Mouse (Mus musculus): ENCODE data around the gene Lrrc63. TPM values are rescaled to one million over a fixed set of nuclear protein-coding genes. Genes with fewer than 3 reads are reported as not detected.
A peak's percentile ranks its signal among the peaks of the same experiment; 100 is the strongest.

The Lrrc63 gene
- total RNA-seq, 1 experiment, result not detected

DNA sequence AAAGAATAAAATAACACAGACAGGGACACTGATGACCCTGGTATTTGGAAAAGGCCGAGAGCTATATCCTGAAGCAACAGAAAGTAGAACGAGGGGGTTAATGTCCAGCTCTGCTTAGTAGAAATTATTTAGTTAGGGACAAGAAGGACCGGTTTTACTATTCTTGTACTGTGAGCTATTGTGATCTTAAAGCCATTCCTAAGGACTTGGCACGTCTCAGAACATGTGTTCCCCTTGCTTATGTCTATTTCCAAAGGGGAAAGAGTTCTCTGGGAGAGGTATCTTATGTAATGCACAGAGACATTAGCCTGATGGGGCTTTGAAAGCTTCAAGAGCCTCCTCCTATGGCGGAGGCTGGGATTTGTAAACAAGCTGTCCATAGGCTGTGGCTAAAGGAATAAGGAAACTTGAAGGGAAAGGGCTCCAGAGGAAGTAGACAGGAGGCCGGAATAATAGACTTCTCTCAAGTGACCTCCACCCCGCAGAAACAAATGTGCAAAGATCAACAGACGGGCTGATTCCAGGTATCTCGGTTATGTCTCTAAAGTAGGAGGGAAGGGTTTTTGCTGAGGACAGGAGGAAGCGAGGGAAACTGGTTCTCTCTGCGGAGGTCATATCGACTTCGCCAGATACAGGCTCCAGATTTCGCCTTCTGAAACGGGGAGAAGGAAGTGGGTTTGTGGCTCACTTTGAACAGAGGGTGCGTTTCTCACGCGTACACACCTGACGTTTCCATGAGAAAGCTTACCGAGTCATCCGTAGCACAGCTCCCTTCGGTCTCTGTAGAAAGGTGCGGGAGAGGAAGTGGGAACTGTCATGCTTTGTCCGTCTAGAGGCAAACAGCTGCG, 5.7 kb upstream of the Lrrc63 start:
- no peak for DNase-seq (ENCODE audit: low read depth, low spot score)
- TF ChIP-seq ZNF384 (IDR thresholded peaks at IDR 0.05; ENCODE audit: low read depth, low read length) (no peak), ZC3H11A (IDR thresholded peaks at IDR 0.05; ENCODE audit: borderline replicate concordance, low read depth, low read length) (no peak), CHD2 (IDR thresholded peaks at IDR 0.05; ENCODE audit: low read depth, low read length) (no peak), HCFC1 (IDR thresholded peaks at IDR 0.05; ENCODE audit: borderline replicate concordance, insufficient read depth, low read length) (no peak), MAFK (IDR thresholded peaks at IDR 0.05; ENCODE audit: insufficient read depth, low read depth, low read length) (no peak)
- Histone ChIP-seq H3K9me3 (ENCODE audit: control insufficient read depth, insufficient read depth, low read depth, low read length) (no peaks in the 10 kb centered on the region), H3K4me3 (ENCODE audit: insufficient read depth in 1 of 2, low read depth in 1 of 2, low read length in 2 of 2, poor library complexity in 1 of 2, severe bottlenecking in 1 of 2) (no peak overlapping the region), H3K27ac (ENCODE audit: insufficient read depth, low read depth, low read length, poor library complexity, severe bottlenecking) (no peak overlapping the region), H3K9ac (ENCODE audit: insufficient read depth, low read depth, low read length, poor library complexity, severe bottlenecking) (no peak overlapping the region), H3K4me1 (ENCODE audit: control insufficient read depth in 2 of 2, insufficient read depth in 2 of 2, low read length in 2 of 2, poor library complexity in 1 of 2) (no peaks in the 10 kb centered on the region), H3K36me3 (ENCODE audit: control insufficient read depth, insufficient read depth, low read length, poor library complexity, severe bottlenecking) (no peaks in the 10 kb centered on the region)
- in situ Hi-C loops (cut with MboI; ENCODE audit: low sequenced_read_pairs in 2 of 2, unreplicated experiment in 2 of 2), result no loop called here

DNA sequence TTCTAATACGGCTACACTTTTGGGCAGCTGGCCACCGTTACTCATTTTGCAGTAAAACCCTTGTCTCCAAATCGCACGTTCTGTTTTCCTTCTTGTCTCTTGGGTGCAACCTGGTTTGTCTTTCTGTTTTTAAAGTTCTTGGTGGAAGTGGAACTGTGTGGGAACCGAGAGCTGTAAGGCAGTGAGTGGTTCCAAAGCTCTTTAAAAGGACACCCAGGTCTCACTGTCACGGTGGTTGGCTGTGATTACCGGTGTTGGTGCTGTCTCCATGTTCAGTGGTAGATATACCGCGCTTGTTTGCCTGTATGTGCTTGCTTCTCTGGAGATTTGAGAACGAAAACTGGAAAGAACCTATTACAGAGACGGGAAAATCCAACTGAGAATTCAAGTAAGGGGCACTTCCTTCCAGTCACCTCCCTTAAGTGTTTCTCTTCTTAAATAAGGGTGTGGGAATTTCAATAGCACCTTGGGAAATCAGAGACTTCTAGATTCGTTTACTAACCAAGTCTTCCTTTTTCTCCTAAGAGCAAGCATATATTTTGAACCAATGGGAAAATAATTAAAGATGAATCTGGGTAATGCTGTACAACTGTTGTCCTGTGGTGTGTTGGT, 749 bp upstream of the Lrrc63 start:
- in situ Hi-C loops (cut with MboI; ENCODE audit: low sequenced_read_pairs in 2 of 2, unreplicated experiment in 2 of 2), result no loop called here
- no peak overlapping the region for H3K9ac ChIP-seq (ENCODE audit: insufficient read depth, low read depth, low read length, poor library complexity, severe bottlenecking)
- DNase-seq (ENCODE audit: low read depth, low spot score), result no peak
- no peaks in the 10 kb centered on the region for H3K9me3 ChIP-seq (ENCODE audit: control insufficient read depth, insufficient read depth, low read depth, low read length)
- H3K4me1 ChIP-seq (ENCODE audit: control insufficient read depth in 2 of 2, insufficient read depth in 2 of 2, low read length in 2 of 2, poor library complexity in 1 of 2), result peaks cover 0 to 2% of the 10 kb centered on the region in 2 experiments; a peak in 1 of 4 replicates
- H3K4me3 ChIP-seq (ENCODE audit: insufficient read depth in 1 of 2, low read depth in 1 of 2, low read length in 2 of 2, poor library complexity in 1 of 2, severe bottlenecking in 1 of 2), result peak overlapping the region; percentile 36 to 65
- no peak overlapping the region for H3K27ac ChIP-seq (ENCODE audit: insufficient read depth, low read depth, low read length, poor library complexity, severe bottlenecking)
- TF ChIP-seq HCFC1 (IDR thresholded peaks at IDR 0.05; ENCODE audit: borderline replicate concordance, insufficient read depth, low read length) (no peak), ZNF384 (IDR thresholded peaks at IDR 0.05; ENCODE audit: low read depth, low read length) (no peak), MAFK (IDR thresholded peaks at IDR 0.05; ENCODE audit: insufficient read depth, low read depth, low read length) (no peak), CHD2 (IDR thresholded peaks at IDR 0.05; ENCODE audit: low read depth, low read length) (no peak), ZC3H11A (IDR thresholded peaks at IDR 0.05; ENCODE audit: borderline replicate concordance, low read depth, low read length) (no peak)
- H3K36me3 ChIP-seq (ENCODE audit: control insufficient read depth, insufficient read depth, low read length, poor library complexity, severe bottlenecking), result no peaks in the 10 kb centered on the region

DNA sequence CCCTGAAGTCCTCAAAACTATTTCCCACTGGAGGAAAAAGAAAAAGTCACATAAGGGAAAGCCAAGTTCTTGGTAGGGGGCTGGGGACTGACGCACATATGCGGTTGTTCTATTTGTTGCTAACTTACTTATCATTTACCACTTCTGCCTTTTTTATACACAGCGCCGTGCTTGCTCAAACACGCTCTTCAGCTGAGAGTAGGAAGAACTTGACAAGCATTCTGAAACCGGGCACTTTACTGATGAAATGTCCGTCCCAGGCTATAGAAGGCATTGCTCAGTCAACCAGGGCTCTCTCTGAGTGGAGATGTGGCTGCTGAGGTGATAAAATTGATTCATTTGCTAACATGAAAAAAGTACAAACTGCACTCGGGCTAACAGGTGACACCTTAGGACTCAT, 9.0 kb downstream of the Lrrc63 start:
- no peaks in the 10 kb centered on the region for H3K4me1 ChIP-seq (ENCODE audit: control insufficient read depth in 2 of 2, insufficient read depth in 2 of 2, low read length in 2 of 2, poor library complexity in 1 of 2)
- H3K9me3 ChIP-seq (ENCODE audit: control insufficient read depth, insufficient read depth, low read depth, low read length), result no peaks in the 10 kb centered on the region
- no peak for DNase-seq (ENCODE audit: low read depth, low spot score)
- H3K27ac ChIP-seq (ENCODE audit: insufficient read depth, low read depth, low read length, poor library complexity, severe bottlenecking), result no peak overlapping the region
- no peak overlapping the region for H3K9ac ChIP-seq (ENCODE audit: insufficient read depth, low read depth, low read length, poor library complexity, severe bottlenecking)
- in situ Hi-C loops (cut with MboI; ENCODE audit: low sequenced_read_pairs in 2 of 2, unreplicated experiment in 2 of 2), result no loop called here
- no peaks in the 10 kb centered on the region for H3K36me3 ChIP-seq (ENCODE audit: control insufficient read depth, insufficient read depth, low read length, poor library complexity, severe bottlenecking)
- no peak overlapping the region for H3K4me3 ChIP-seq (ENCODE audit: insufficient read depth in 1 of 2, low read depth in 1 of 2, low read length in 2 of 2, poor library complexity in 1 of 2, severe bottlenecking in 1 of 2)
- TF ChIP-seq ZC3H11A (IDR thresholded peaks at IDR 0.05; ENCODE audit: borderline replicate concordance, low read depth, low read length) (no peak), CHD2 (IDR thresholded peaks at IDR 0.05; ENCODE audit: low read depth, low read length) (no peak), MAFK (IDR thresholded peaks at IDR 0.05; ENCODE audit: insufficient read depth, low read depth, low read length) (no peak)

DNA sequence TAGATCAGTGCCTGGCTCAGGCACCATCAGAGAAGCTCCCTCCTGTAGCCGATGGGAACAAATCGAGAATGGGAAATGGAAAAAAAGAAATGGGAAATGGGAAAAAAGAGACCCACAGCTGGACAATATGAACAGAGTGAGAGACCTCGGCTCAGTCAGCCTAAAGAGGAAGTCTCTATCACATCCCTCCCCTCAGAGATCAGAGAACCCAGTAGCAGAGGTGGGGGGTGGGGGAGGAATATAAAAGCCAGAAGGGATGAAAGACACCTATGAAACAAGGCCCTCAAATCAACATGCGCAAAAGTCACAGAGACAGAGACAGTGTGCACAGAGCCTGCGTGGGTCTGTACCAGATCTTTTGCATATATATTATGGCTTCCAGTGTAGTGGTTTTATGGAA, 27.7 kb downstream of the Lrrc63 start:
- in situ Hi-C loops (cut with MboI; ENCODE audit: low sequenced_read_pairs in 2 of 2, unreplicated experiment in 2 of 2), result no loop called here
- Histone ChIP-seq H3K9me3 (ENCODE audit: control insufficient read depth, insufficient read depth, low read depth, low read length) (no peaks in the 10 kb centered on the region), H3K27ac (ENCODE audit: insufficient read depth, low read depth, low read length, poor library complexity, severe bottlenecking) (no peak overlapping the region), H3K9ac (ENCODE audit: insufficient read depth, low read depth, low read length, poor library complexity, severe bottlenecking) (no peak overlapping the region), H3K4me3 (ENCODE audit: insufficient read depth in 1 of 2, low read depth in 1 of 2, low read length in 2 of 2, poor library complexity in 1 of 2, severe bottlenecking in 1 of 2) (no peak overlapping the region), H3K4me1 (ENCODE audit: control insufficient read depth in 2 of 2, insufficient read depth in 2 of 2, low read length in 2 of 2, poor library complexity in 1 of 2) (no peaks in the 10 kb centered on the region), H3K36me3 (ENCODE audit: control insufficient read depth, insufficient read depth, low read length, poor library complexity, severe bottlenecking) (no peaks in the 10 kb centered on the region)
- no peak for DNase-seq (ENCODE audit: low read depth, low spot score)
- TF ChIP-seq MAFK (IDR thresholded peaks at IDR 0.05; ENCODE audit: insufficient read depth, low read depth, low read length) (no peak), CHD2 (IDR thresholded peaks at IDR 0.05; ENCODE audit: low read depth, low read length) (no peak), ZC3H11A (IDR thresholded peaks at IDR 0.05; ENCODE audit: borderline replicate concordance, low read depth, low read length) (no peak), HCFC1 (IDR thresholded peaks at IDR 0.05; ENCODE audit: borderline replicate concordance, insufficient read depth, low read length) (no peak), ZNF384 (IDR thresholded peaks at IDR 0.05; ENCODE audit: low read depth, low read length) (no peak)
